Mouse (Mus musculus) G1E (cell line): ENCODE measurements around the gene Gpx4. TPM values are rescaled to one million over a fixed set of nuclear protein-coding genes. Genes with fewer than 3 reads are reported as not detected.

ENCODE experiments used
- ATAC-seq: 2 replicates; pipeline ENCODE4 v1.8.0; 2016; ENCODE audit warnings: mild to moderate bottlenecking; ENCODE audit not compliant: insufficient number of reproducible peaks, poor library complexity, low FRiP score, severe bottlenecking; ENCODE audit errors: extremely low read depth
- DNase-seq: peaks from one replicate; pipeline ENCODE4 v3.0.0; 2012; ENCODE audit warnings: low spot score
- H3K27me3 ChIP-seq: 2 replicates; pipeline ENCODE4 v1.6.1; 2012; ENCODE audit warnings: mild to moderate bottlenecking, low read length, inconsistent platforms; ENCODE audit not compliant: insufficient read depth
- H3K36me3 ChIP-seq: replicated peaks from 2 replicates; pipeline ENCODE3; 2012; ENCODE audit warnings: mild to moderate bottlenecking, inconsistent platforms
- H3K4me1 ChIP-seq: 2 replicates; pipeline ENCODE4 v1.6.1; 2012; ENCODE audit warnings: low read depth, low read length, inconsistent platforms, mixed read lengths; ENCODE audit not compliant: insufficient read depth
- H3K4me3 ChIP-seq: 2 replicates; pipeline ENCODE4 v1.5.1; 2012; ENCODE audit warnings: low read depth, mild to moderate bottlenecking, inconsistent platforms, low read length, moderate library complexity, mixed read lengths
- H3K9me3 ChIP-seq: replicated peaks from 2 replicates; pipeline ENCODE4 v1.6.1; 2012; ENCODE audit warnings: inconsistent platforms
- CTCF ChIP-seq: IDR thresholded peaks from 2 replicates; pipeline ENCODE4 v1.5.1; 2012; ENCODE audit warnings: low read depth, low read length, inconsistent platforms, mixed read lengths
- GATA1 ChIP-seq: IDR thresholded peaks from 2 replicates; pipeline ENCODE4 v1.6.1; 2012; ENCODE audit warnings: borderline replicate concordance, low read length, inconsistent platforms, mixed read lengths
- GATA2 ChIP-seq: IDR thresholded peaks from 2 replicates; pipeline ENCODE4 v1.6.1; 2012; ENCODE audit warnings: low read depth, low read length, inconsistent platforms, borderline replicate concordance
- POLR2AphosphoS5 ChIP-seq: IDR thresholded peaks from 2 replicates; pipeline ENCODE4 v1.6.1; 2012; ENCODE audit warnings: low read depth, low read length, inconsistent platforms; ENCODE audit not compliant: insufficient replicate concordance
- TAL1 ChIP-seq: conservative IDR thresholded peaks from 2 replicates; pipeline ENCODE4 v1.6.1; 2012; ENCODE audit warnings: low read depth, low read length, inconsistent platforms, mixed read lengths
- polyA plus RNA-seq: library from polyadenylated mRNA; stranded (reverse); fragments of >175 nt; gene quantifications from 2 replicates; pipeline ENCODE4 v1.2.3, GENCODE M21; 2012
- total RNA-seq, 2 experiments: library from RNA; stranded (forward) in 1 of 2; stranded (reverse) in 1 of 2; fragments of 200-1000 nt in 1 of 2; fragments of >200 nt in 1 of 2; fragmentation: Nextera tagmentation in 1 of 2; gene quantifications; 2 replicates each; pipeline ENCODE4 v1.2.3; 2014 to 2017

Gpx4 gene
- total and polyA plus RNA-seq, 3 experiments: 290 to 1,138 (median 808) TPM

GRCm38 (mm10) chr10:80084817-80085487, 38.0 kb downstream of the Gpx4 start:
- H3K4me3 ChIP-seq: no peak overlapping the region
- DNase-seq: no peak
- TF ChIP-seq POLR2AphosphoS5 (no peak), GATA2 (no peak), CTCF (no peak), GATA1 (no peak), TAL1 (no peak)
- no peak for ATAC-seq
- no peaks in the 10 kb centered on the region for H3K9me3 ChIP-seq
- H3K27me3 ChIP-seq: no peaks in the 10 kb centered on the region
- H3K36me3 ChIP-seq: peaks cover 95% of the 10 kb centered on the region
- peaks cover 66% of the 10 kb centered on the region for H3K4me1 ChIP-seq

GRCm38 (mm10) chr10:80086847-80087246, 39.9 kb downstream of the Gpx4 start:
- no peak for DNase-seq
- TF ChIP-seq GATA1 (no peak), POLR2AphosphoS5 (no peak), GATA2 (no peak), TAL1 (no peak), CTCF (no peak)
- Histone ChIP-seq H3K36me3 (peaks cover 92% of the 10 kb centered on the region), H3K4me1 (peaks cover 50% of the 10 kb centered on the region), H3K4me3 (no peak overlapping the region), H3K27me3 (no peaks in the 10 kb centered on the region), H3K9me3 (no peaks in the 10 kb centered on the region)
- no peak for ATAC-seq

- Histone ChIP-seq H3K4me1 (peaks cover 44% of the 10 kb centered on the region), H3K36me3 (peaks cover 92% of the 10 kb centered on the region), H3K9me3 (no peaks in the 10 kb centered on the region), H3K4me3 (no peak overlapping the region), H3K27me3 (no peaks in the 10 kb centered on the region)
- ATAC-seq: no peak
- TF ChIP-seq POLR2AphosphoS5 (no peak), GATA2 (no peak)
- no peak for DNase-seq
Measured at GRCm38 (mm10) chr10:80087483-80087882, 40.5 kb downstream of the Gpx4 start.

DNA sequence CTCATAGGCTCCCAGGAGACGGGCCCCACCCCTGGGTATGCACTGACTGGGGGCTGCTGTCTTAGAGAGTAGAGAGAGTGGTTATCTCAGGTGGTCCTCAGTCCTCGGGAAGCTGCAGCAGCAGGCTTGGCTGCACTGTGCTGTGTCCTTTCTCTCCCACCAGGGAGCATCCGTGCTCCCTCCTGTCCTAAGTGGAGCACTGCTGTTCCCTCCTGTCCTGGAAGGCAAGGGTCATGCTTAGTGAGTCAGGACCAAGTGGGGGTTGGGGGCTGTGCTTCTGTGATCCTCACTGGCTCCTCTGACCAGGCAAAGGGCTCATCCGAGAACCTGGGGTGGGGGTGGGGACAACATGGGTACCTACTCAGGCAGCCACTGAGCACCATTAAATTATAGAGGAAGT, 42.2 kb downstream of the Gpx4 start:
- peaks cover 92% of the 10 kb centered on the region for H3K36me3 ChIP-seq
- no peaks in the 10 kb centered on the region for H3K27me3 ChIP-seq
- no peak overlapping the region for H3K4me3 ChIP-seq
- H3K9me3 ChIP-seq: no peaks in the 10 kb centered on the region
- DNase-seq (no peak), ATAC-seq (no peak)
- peaks cover 48% of the 10 kb centered on the region for H3K4me1 ChIP-seq
- no peak for TF ChIP-seq POLR2AphosphoS5
- no peak for TF ChIP-seq GATA1
- TF ChIP-seq TAL1: no peak
- TF ChIP-seq GATA2: no peak
- TF ChIP-seq CTCF: no peak

DNA sequence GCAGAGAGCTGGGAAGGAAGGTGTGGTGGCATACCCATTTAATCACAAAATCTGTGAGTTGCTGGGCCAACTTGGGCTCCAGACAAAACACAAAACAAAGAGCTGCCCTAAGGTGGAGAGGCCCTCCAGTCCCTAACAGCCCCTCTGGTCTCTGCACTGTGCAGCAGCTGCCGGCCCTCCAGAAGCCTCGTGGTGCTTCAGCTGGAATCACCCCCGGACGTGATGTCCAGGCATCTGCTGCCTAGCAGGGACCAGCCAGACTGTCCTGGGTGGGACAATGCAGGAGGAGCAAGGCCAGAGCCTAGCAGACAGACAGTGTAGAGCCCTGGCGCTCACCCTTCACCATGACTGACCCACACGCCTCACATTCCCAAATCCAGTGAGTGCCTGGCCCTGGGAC, 44.6 kb downstream of the Gpx4 start:
- no peaks in the 10 kb centered on the region for H3K27me3 ChIP-seq

GRCm38 (mm10) chr10:80092690-80093089, 45.7 kb downstream of the Gpx4 start:
- Histone ChIP-seq H3K4me3 (no peak overlapping the region), H3K4me1 (peaks cover 66% of the 10 kb centered on the region), H3K36me3 (peaks cover 90% of the 10 kb centered on the region), H3K9me3 (no peaks in the 10 kb centered on the region), H3K27me3 (no peaks in the 10 kb centered on the region)
- DNase-seq (no peak), ATAC-seq (no peak)
- TF ChIP-seq TAL1: no peak
- no peak for TF ChIP-seq CTCF
- TF ChIP-seq POLR2AphosphoS5: no peak
- no peak for TF ChIP-seq GATA2
- no peak for TF ChIP-seq GATA1

More for the DNA sequence above, 44.6 kb downstream of the Gpx4 start:
- TF ChIP-seq GATA2: no peak
- no peak for TF ChIP-seq TAL1
- no peak for TF ChIP-seq POLR2AphosphoS5
- no peak for TF ChIP-seq GATA1
- no peak for TF ChIP-seq CTCF
- Histone ChIP-seq H3K9me3 (no peaks in the 10 kb centered on the region), H3K4me3 (no peak overlapping the region), H3K36me3 (peaks cover 92% of the 10 kb centered on the region), H3K4me1 (peaks cover 65% of the 10 kb centered on the region)
- DNase-seq (no peak), ATAC-seq (no peak)
